Mouse (Mus musculus): ENCODE results near the gene Rnf31. TPM values are rescaled to one million over a fixed set of nuclear protein-coding genes. Genes with fewer than 3 reads are reported as not detected.
A peak's percentile ranks its signal among the peaks of the same experiment; 100 is the strongest.

The Rnf31 gene
- total and polyA plus RNA-seq, 3 experiments: 12.9 to 24.5 TPM; not detected in 1

DNA sequence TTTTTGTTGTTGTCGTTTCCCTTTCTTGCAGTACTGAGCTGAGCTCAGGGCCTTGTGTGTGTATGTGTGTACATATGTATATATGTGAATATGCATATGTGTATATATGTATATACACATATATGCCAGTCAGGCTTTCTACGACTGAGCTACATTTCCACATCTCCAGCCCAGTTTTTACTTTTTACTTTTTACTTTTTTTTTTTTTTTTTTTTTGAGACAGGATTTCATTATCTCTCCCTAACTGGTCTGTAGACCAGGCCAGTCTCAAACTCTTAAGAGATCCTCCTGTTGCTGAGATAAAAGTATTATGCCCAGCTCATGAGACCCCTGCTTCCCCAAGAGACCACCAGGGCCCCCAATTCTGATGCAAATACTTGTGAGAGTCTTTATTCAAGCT is 25.3 kb downstream of the Rnf31 start:
- H3K27ac ChIP-seq (ENCODE audit: control insufficient read depth, low read depth, low read length): no peak overlapping the region
- no peaks in the 10 kb centered on the region for H3K79me2 ChIP-seq (ENCODE audit: control insufficient read depth, insufficient read depth, low read length, poor library complexity)
- H3K4me1 ChIP-seq (ENCODE audit: control insufficient read depth in 1 of 2, insufficient read depth in 2 of 2, low read length in 2 of 2): peaks cover 11 to 51% of the 10 kb centered on the region in 2 experiments
- H3K9ac ChIP-seq (ENCODE audit: control insufficient read depth, low read depth, low read length, poor library complexity, severe bottlenecking): no peak overlapping the region
- DNase-seq (ENCODE audit: low read depth, low spot score): no peak
- H3K4me3 ChIP-seq (ENCODE audit: control insufficient read depth in 1 of 2, insufficient read depth in 1 of 2, low read depth in 2 of 2, low read length in 2 of 2): no peak overlapping the region
- H3K36me3 ChIP-seq (ENCODE audit: control insufficient read depth in 1 of 2, insufficient read depth in 2 of 2, low read length in 2 of 2): peaks cover 0 to 27% of the 10 kb centered on the region in 2 experiments; a peak in 2 of 4 replicates
- no peaks in the 10 kb centered on the region for H3K9me3 ChIP-seq (replicated peaks; ENCODE audit: insufficient read depth, low read length)
- TF ChIP-seq ZNF384 (IDR thresholded peaks at IDR 0.05; ENCODE audit: low read depth, low read length) (peak; percentile 96), CHD1 (IDR thresholded peaks at IDR 0.05; ENCODE audit: low read depth, low read length) (no peak)
- no peaks in the 10 kb centered on the region for H3K27me3 ChIP-seq (ENCODE audit: control insufficient read depth in 1 of 2, insufficient read depth in 2 of 2, low read length in 2 of 2)

DNA sequence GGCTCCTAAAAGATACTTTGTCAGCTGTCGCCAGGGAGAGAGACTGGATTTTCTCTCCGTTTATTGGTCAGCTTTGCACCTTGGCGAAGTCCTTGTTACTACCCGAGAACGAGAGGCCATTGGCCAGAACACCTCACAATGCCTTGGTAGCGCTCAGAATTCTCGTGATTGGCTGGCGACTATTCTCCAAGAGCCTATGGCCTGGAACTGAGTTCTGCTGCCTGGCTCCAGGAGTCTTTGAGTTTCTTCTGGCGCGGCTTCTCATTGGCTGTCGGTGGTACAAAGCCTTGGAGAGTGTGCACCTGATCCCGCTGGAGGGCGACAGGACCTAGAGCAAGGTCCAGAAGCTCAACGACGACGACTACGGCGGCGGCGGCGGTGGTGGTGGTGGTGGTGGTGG is 26.3 kb downstream of the Rnf31 start, which contains the start of gene Rec8:
Rec8 (plus strand) TSS at position 216 of the 400 bp plus-strand sequence.
- DNase-seq (ENCODE audit: low read depth, low spot score): no peak
- Histone ChIP-seq H3K79me2 (ENCODE audit: control insufficient read depth, insufficient read depth, low read length, poor library complexity) (no peaks in the 10 kb centered on the region), H3K9me3 (replicated peaks; ENCODE audit: insufficient read depth, low read length) (no peaks in the 10 kb centered on the region), H3K4me3 (ENCODE audit: control insufficient read depth in 1 of 2, insufficient read depth in 1 of 2, low read depth in 2 of 2, low read length in 2 of 2) (peak within 1 kb of the TSS; percentile 47 to 57), H3K9ac (ENCODE audit: control insufficient read depth, low read depth, low read length, poor library complexity, severe bottlenecking) (peak within 1 kb of the TSS; percentile 49), H3K27me3 (ENCODE audit: control insufficient read depth in 1 of 2, insufficient read depth in 2 of 2, low read length in 2 of 2) (no peaks in the 10 kb centered on the region), H3K4me1 (ENCODE audit: control insufficient read depth in 1 of 2, insufficient read depth in 2 of 2, low read length in 2 of 2) (peaks cover 11 to 47% of the 10 kb centered on the region in 2 experiments), H3K36me3 (ENCODE audit: control insufficient read depth in 1 of 2, insufficient read depth in 2 of 2, low read length in 2 of 2) (peaks cover 0 to 26% of the 10 kb centered on the region in 2 experiments; a peak in 2 of 4 replicates), H3K27ac (ENCODE audit: control insufficient read depth, low read depth, low read length) (peak within 1 kb of the TSS; percentile 69)
- TF ChIP-seq HCFC1 (IDR thresholded peaks at IDR 0.05; ENCODE audit: low read depth, low read length) (no peak), MXI1 (IDR thresholded peaks at IDR 0.05; ENCODE audit: low read depth, low read length) (no peak), USF1 (IDR thresholded peaks at IDR 0.05; ENCODE audit: low read depth, low read length) (no peak), CHD2 (IDR thresholded peaks at IDR 0.05; ENCODE audit: low read length) (no peak), ZKSCAN1 (IDR thresholded peaks at IDR 0.05; ENCODE audit: low read depth, low read length) (no peak), TCF12 (IDR thresholded peaks at IDR 0.05; ENCODE audit: low read depth, low read length) (no peak), MAX (IDR thresholded peaks at IDR 0.05; ENCODE audit: low read length) (no peak), JUND (IDR thresholded peaks at IDR 0.05; ENCODE audit: low read depth, low read length) (no peak), POLR2A (IDR thresholded peaks at IDR 0.05; ENCODE audit: control insufficient read depth in 1 of 2, insufficient read depth in 1 of 2, low read depth in 1 of 2, low read length in 2 of 2, poor library complexity in 1 of 2) (no peak), MYC (IDR thresholded peaks at IDR 0.05; ENCODE audit: low read depth, low read length) (no peak), TBP (IDR thresholded peaks at IDR 0.05; ENCODE audit: low read depth, low read length) (no peak), ZNF384 (IDR thresholded peaks at IDR 0.05; ENCODE audit: low read depth, low read length) (no peak), MEF2A (IDR thresholded peaks at IDR 0.05; ENCODE audit: extremely low read depth, insufficient replicate concordance, low read depth, low read length, poor library complexity, severe bottlenecking) (no peak), SMC3 (IDR thresholded peaks at IDR 0.05; ENCODE audit: low read depth, low read length) (no peak), UBTF (IDR thresholded peaks at IDR 0.05; ENCODE audit: borderline replicate concordance, insufficient read depth, low read depth, low read length) (no peak), USF2 (IDR thresholded peaks at IDR 0.05; ENCODE audit: borderline replicate concordance in 1 of 2, insufficient read depth in 1 of 2, low read depth in 1 of 2, low read length in 2 of 2) (no peak), GABPA (IDR thresholded peaks at IDR 0.05; ENCODE audit: low read depth, low read length) (no peak), RCOR1 (IDR thresholded peaks at IDR 0.05; ENCODE audit: low read depth, low read length) (no peak)
